Mouse (Mus musculus) heart, postnatal 0 days (tissue): ENCODE results near the gene Rbfox1. TPM values are rescaled to one million over a fixed set of nuclear protein-coding genes. Genes with fewer than 3 reads are reported as not detected.

ENCODE experiments used
- ATAC-seq: fragments of 200-750 bp; cut with Nextera tagmentation; 2 replicates; pipeline ENCODE4 v1.8.0; 2017; ENCODE audit warnings: low read depth, moderate number of reproducible peaks, moderate library complexity; ENCODE audit not compliant: insufficient read depth
- DNase-seq: peaks from one replicate; pipeline ENCODE4 v3.0.0-alpha.2; 2016; ENCODE audit warnings: low spot score
- H3K27ac ChIP-seq: fragments of 300-500 bp; sonication (generic); 2 replicates; pipeline ENCODE4 v1.5.1; 2014; ENCODE audit warnings: low read depth, mild to moderate bottlenecking
- H3K27me3 ChIP-seq: fragments of 300-500 bp; sonication (generic); 2 replicates; pipeline ENCODE4 v1.6.1; 2014; ENCODE audit warnings: low read length, mixed read lengths; ENCODE audit not compliant: control insufficient read depth, insufficient read depth
- H3K36me3 ChIP-seq: fragments of 300-500 bp; sonication (generic); replicated peaks from 2 replicates; pipeline ENCODE4 v1.6.1; 2014; ENCODE audit warnings: low read length, mixed read lengths; ENCODE audit not compliant: control insufficient read depth, insufficient read depth
- H3K4me1 ChIP-seq: fragments of 300-500 bp; sonication (generic); 2 replicates; pipeline ENCODE4 v1.6.1; 2014; ENCODE audit warnings: antibody characterized with exemption; ENCODE audit not compliant: control insufficient read depth, insufficient read depth
- H3K4me2 ChIP-seq: fragments of 300-500 bp; sonication (generic); 2 replicates; pipeline ENCODE4 v1.6.1; 2014; ENCODE audit warnings: low read depth, mild to moderate bottlenecking, low read length, moderate library complexity
- H3K4me3 ChIP-seq: fragments of 300-500 bp; sonication (generic); 2 replicates; pipeline ENCODE4 v1.5.1; 2014; ENCODE audit warnings: low read depth, low read length
- H3K9ac ChIP-seq: fragments of 300-500 bp; sonication (generic); replicated peaks from 2 replicates; pipeline ENCODE4 v1.6.1; 2014; ENCODE audit warnings: low read depth, low read length, mixed read lengths
- H3K9me3 ChIP-seq: fragments of 300-500 bp; sonication (generic); replicated peaks from 2 replicates; pipeline ENCODE4 v1.6.1; 2016; ENCODE audit warnings: low read length; ENCODE audit not compliant: control insufficient read depth
- CTCF ChIP-seq: IDR thresholded peaks from 2 replicates; pipeline ENCODE4 v1.5.1; 2016; ENCODE audit warnings: antibody characterized with exemption, control low read depth, low read depth
- EP300 ChIP-seq: IDR thresholded peaks from 2 replicates; pipeline ENCODE4 v1.6.1; 2016; ENCODE audit warnings: antibody characterized with exemption, low read depth
- WGBS: fragments of 180-500 bp; shearing (Covaris S2); extraction: QIAGEN DNeasy Blood & Tissue Kit; methylation state at CpG from one replicate; pipeline ENCODE4 v1.1.7; 2014; 5-methylcytosine and 5-hydroxymethylcytosine counted together
- polyA plus RNA-seq: library from polyadenylated mRNA; unstranded; fragments of >200 nt; fragmentation: Nextera tagmentation; extraction: Ambion mirVana; gene quantifications from 2 replicates; pipeline ENCODE4 v1.2.1, GENCODE M21; 2015
- total RNA-seq: library from RNA; depleted of rRNA; stranded (reverse); fragments of >200 nt; gene quantifications from 2 replicates; pipeline ENCODE4 v1.2.3, GENCODE M21; 2014; ENCODE audit warnings: low replicate concordance

Rbfox1 gene
- total and polyA plus RNA-seq, 2 experiments from 2014 or later, result 6.0 to 15.3 TPM

- no peak for TF ChIP-seq EP300
- TF ChIP-seq CTCF, result peak; percentile 47
- Histone ChIP-seq H3K9ac (no peak overlapping the region), H3K4me1 (no peaks in the 10 kb centered on the region), H3K27me3 (no peaks in the 10 kb centered on the region), H3K27ac (no peak overlapping the region), H3K36me3 (no peaks in the 10 kb centered on the region), H3K4me2 (no peak overlapping the region), H3K4me3 (no peak overlapping the region), H3K9me3 (no peaks in the 10 kb centered on the region)
- DNase-seq (no peak), ATAC-seq (no peak)
- WGBS, result 38% methylated on average over 2 of the region's 2 CpGs
Observed at GRCm38 (mm10) chr16:5898330-5898729, 13.2 kb downstream of the Rbfox1 start.

GRCm38 (mm10) chr16:5910742-5911141, 25.6 kb downstream of the Rbfox1 start:
- no peaks in the 10 kb centered on the region for H3K9me3 ChIP-seq
- H3K9ac ChIP-seq, result no peak overlapping the region
- no peaks in the 10 kb centered on the region for H3K4me1 ChIP-seq
- TF ChIP-seq EP300 (no peak), CTCF (no peak)
- no peak for ATAC-seq
- H3K4me2 ChIP-seq, result no peak overlapping the region
- no peak overlapping the region for H3K4me3 ChIP-seq
- 55% methylated on average over 5 of the region's 5 CpGs for WGBS
- no peaks in the 10 kb centered on the region for H3K27me3 ChIP-seq
- no peak for DNase-seq
- no peak overlapping the region for H3K27ac ChIP-seq
- H3K36me3 ChIP-seq, result no peaks in the 10 kb centered on the region

GRCm38 (mm10) chr16:5911880-5912327, 26.7 kb downstream of the Rbfox1 start:
- ATAC-seq (peak; percentile 57), DNase-seq (peak; percentile 58)
- Histone ChIP-seq H3K4me3 (no peak overlapping the region), H3K27ac (no peak overlapping the region), H3K9ac (no peak overlapping the region), H3K4me2 (no peak overlapping the region), H3K36me3 (no peaks in the 10 kb centered on the region), H3K9me3 (no peaks in the 10 kb centered on the region), H3K27me3 (no peaks in the 10 kb centered on the region), H3K4me1 (no peaks in the 10 kb centered on the region)
- TF ChIP-seq EP300 (no peak), CTCF (no peak)
- 11% methylated on average over 2 of the region's 2 CpGs for WGBS

GRCm38 (mm10) chr16:5917937-5918336, 32.8 kb downstream of the Rbfox1 start:
- Histone ChIP-seq H3K9ac (no peak overlapping the region), H3K36me3 (no peaks in the 10 kb centered on the region), H3K27ac (no peak overlapping the region), H3K4me3 (no peak overlapping the region), H3K4me2 (no peak overlapping the region), H3K4me1 (no peaks in the 10 kb centered on the region), H3K27me3 (no peaks in the 10 kb centered on the region), H3K9me3 (no peaks in the 10 kb centered on the region)
- no peak for ATAC-seq
- TF ChIP-seq CTCF (no peak), EP300 (no peak)
- no peak for DNase-seq

GRCm38 (mm10) chr16:5926986-5927385, 41.8 kb downstream of the Rbfox1 start:
- Histone ChIP-seq H3K27ac (no peak overlapping the region), H3K36me3 (no peaks in the 10 kb centered on the region), H3K4me2 (no peak overlapping the region), H3K9ac (no peak overlapping the region), H3K9me3 (no peaks in the 10 kb centered on the region), H3K4me3 (no peak overlapping the region), H3K27me3 (no peaks in the 10 kb centered on the region), H3K4me1 (no peaks in the 10 kb centered on the region)
- no peak for DNase-seq
- TF ChIP-seq CTCF (no peak), EP300 (no peak)
- no peak for ATAC-seq
- WGBS, result 53% methylated on average over 1 of the region's 1 CpGs

GRCm38 (mm10) chr16:5931680-5932079, 46.5 kb downstream of the Rbfox1 start:
- DNase-seq (peak; percentile 43), ATAC-seq (peak; percentile 44; the same call in 1 of the 2 replicates)
- Histone ChIP-seq H3K9me3 (no peaks in the 10 kb centered on the region), H3K4me2 (no peak overlapping the region), H3K36me3 (no peaks in the 10 kb centered on the region), H3K27me3 (no peaks in the 10 kb centered on the region), H3K4me1 (no peaks in the 10 kb centered on the region), H3K9ac (no peak overlapping the region), H3K4me3 (no peak overlapping the region), H3K27ac (no peak overlapping the region)
- WGBS, result 27% methylated on average over 7 of the region's 7 CpGs
- TF ChIP-seq EP300 (no peak), CTCF (peak; percentile 78)
